Mouse (Mus musculus) intestine, postnatal 0 days (tissue): Measurements from ENCODE around the gene Exoc3l4. TPM values are rescaled to one million over a fixed set of nuclear protein-coding genes. Genes with fewer than 3 reads are reported as not detected.

Experiments
- ATAC-seq: fragments of 200-750 bp; cut with Nextera tagmentation; 2 replicates; pipeline ENCODE4 v1.8.0; 2017; ENCODE audit warnings: mild to moderate bottlenecking, moderate TSS enrichment, moderate library complexity
- H3K27ac ChIP-seq: fragments of 300-500 bp; sonication (generic); 2 replicates; pipeline ENCODE4 v1.5.1; 2014; ENCODE audit warnings: mild to moderate bottlenecking, low read depth, low read length, moderate library complexity
- H3K27me3 ChIP-seq: fragments of 300-500 bp; sonication (generic); replicated peaks from 2 replicates; pipeline ENCODE4 v1.6.1; 2014; ENCODE audit warnings: low read length, mixed read lengths; ENCODE audit not compliant: control insufficient read depth, insufficient read depth
- H3K36me3 ChIP-seq: fragments of 300-500 bp; sonication (generic); 2 replicates; pipeline ENCODE4 v1.6.1; 2014; ENCODE audit warnings: mild to moderate bottlenecking, moderate library complexity; ENCODE audit not compliant: control insufficient read depth, insufficient read depth
- H3K4me1 ChIP-seq: fragments of 300-500 bp; sonication (generic); replicated peaks from 2 replicates; pipeline ENCODE4 v1.6.1; 2014; ENCODE audit warnings: antibody characterized with exemption, low read length, mixed read lengths; ENCODE audit not compliant: control insufficient read depth, insufficient read depth
- H3K4me2 ChIP-seq: fragments of 300-500 bp; sonication (generic); replicated peaks from 2 replicates; pipeline ENCODE4 v1.6.1; 2014; ENCODE audit warnings: low read depth, mild to moderate bottlenecking, moderate library complexity
- H3K4me3 ChIP-seq: fragments of 300-500 bp; sonication (generic); 2 replicates; pipeline ENCODE4 v1.5.1; 2014; ENCODE audit warnings: low read depth, low read length
- H3K9ac ChIP-seq: fragments of 300-500 bp; sonication (generic); 2 replicates; pipeline ENCODE4 v1.6.1; 2014; ENCODE audit warnings: mild to moderate bottlenecking, low read depth, low read length
- H3K9me3 ChIP-seq: fragments of 300-500 bp; sonication (generic); 2 replicates; pipeline ENCODE4 v1.6.1; 2016; ENCODE audit warnings: mixed run types; ENCODE audit not compliant: control insufficient read depth
- CTCF ChIP-seq: sonication (generic); IDR thresholded peaks from 2 replicates; pipeline ENCODE4 v1.5.1; 2016; ENCODE audit warnings: low read depth, mild to moderate bottlenecking, control low read depth, antibody characterized with exemption, moderate library complexity
- WGBS: fragments of 180-500 bp; shearing (Covaris S2); extraction: QIAGEN DNeasy Blood & Tissue Kit; methylation state at CpG from one replicate; pipeline ENCODE4 v1.1.7; 2014; 5-methylcytosine and 5-hydroxymethylcytosine counted together
- polyA plus RNA-seq: library from polyadenylated mRNA; unstranded; fragments of >200 nt; fragmentation: Nextera tagmentation; extraction: Ambion mirVana; gene quantifications from 2 replicates; pipeline ENCODE4 v1.2.1, GENCODE M21; 2015

The Exoc3l4 gene
- polyA plus RNA-seq, 1 experiment from 2014 or later, result 163 TPM

GRCm38 (mm10) chr12:111430868-111431817, 14.3 kb downstream of the Exoc3l4 start:
- peaks cover 7% of the 10 kb centered on the region for H3K4me1 ChIP-seq
- no peak overlapping the region for H3K9ac ChIP-seq
- no peaks in the 10 kb centered on the region; the same call in 1 of the 2 replicates for H3K27me3 ChIP-seq
- no peak for ATAC-seq
- no peak for TF ChIP-seq CTCF
- H3K27ac ChIP-seq, result no peak overlapping the region
- WGBS, result 55% methylated on average over 14 of the region's 14 CpGs
- peak overlapping the region; percentile 63; the same call in 1 of the 2 replicates for H3K4me2 ChIP-seq
- no peaks in the 10 kb centered on the region for H3K9me3 ChIP-seq
- H3K36me3 ChIP-seq, result no peaks in the 10 kb centered on the region; the same call in 1 of the 2 replicates
- no peak overlapping the region for H3K4me3 ChIP-seq

GRCm38 (mm10) chr12:111432097-111432496, 15.3 kb downstream of the Exoc3l4 start:
- Histone ChIP-seq H3K27ac (no peak overlapping the region), H3K27me3 (no peaks in the 10 kb centered on the region; the same call in 1 of the 2 replicates), H3K9ac (no peak overlapping the region), H3K4me3 (no peak overlapping the region), H3K4me1 (peaks cover 9% of the 10 kb centered on the region), H3K9me3 (no peaks in the 10 kb centered on the region), H3K4me2 (no peak overlapping the region), H3K36me3 (no peaks in the 10 kb centered on the region; the same call in 1 of the 2 replicates)
- TF ChIP-seq CTCF, result no peak
- 24% methylated on average over 4 of the region's 4 CpGs for WGBS
- no peak for ATAC-seq

- TF ChIP-seq CTCF, result no peak
- no peak overlapping the region for H3K4me2 ChIP-seq
These were observed 16.0 kb downstream of the Exoc3l4 start for GRCm38 (mm10) chr12:111432751-111433331.

DNA sequence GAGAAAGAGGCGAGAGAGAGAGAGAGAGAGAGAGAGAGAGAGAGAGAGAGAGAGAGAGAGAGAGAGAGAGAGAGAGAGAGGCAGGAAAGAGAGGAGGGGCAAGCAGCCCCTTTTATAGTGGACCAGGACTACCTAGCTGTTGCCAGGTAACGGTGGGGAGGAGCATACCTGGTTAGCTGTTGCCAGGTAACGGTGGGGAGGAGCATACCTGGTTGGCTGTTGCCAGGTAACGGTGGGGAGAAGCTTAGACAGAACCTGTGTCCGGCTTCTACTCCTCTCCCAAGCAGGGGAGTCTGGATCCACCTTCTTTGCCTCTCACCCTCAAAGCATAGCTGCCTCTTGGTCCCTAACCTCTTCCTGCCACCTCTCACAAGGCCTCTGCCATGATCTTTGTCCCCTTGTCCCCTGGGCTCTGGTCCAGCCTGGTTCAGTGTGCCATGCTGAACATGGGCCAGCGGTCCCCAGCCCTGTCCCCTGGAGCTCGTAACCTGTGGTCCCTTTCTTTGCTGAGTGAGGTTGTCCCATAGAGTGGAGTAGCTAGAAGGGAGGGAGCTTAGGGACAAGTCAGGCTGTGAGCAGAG, 17.4 kb downstream of the Exoc3l4 start:
- Histone ChIP-seq H3K4me2 (no peak overlapping the region), H3K27ac (no peak overlapping the region), H3K27me3 (no peaks in the 10 kb centered on the region; the same call in 1 of the 2 replicates), H3K36me3 (no peaks in the 10 kb centered on the region; the same call in 1 of the 2 replicates), H3K9ac (no peak overlapping the region), H3K9me3 (no peaks in the 10 kb centered on the region), H3K4me1 (peaks cover 18% of the 10 kb centered on the region), H3K4me3 (no peak overlapping the region)
- no peak for ATAC-seq
- 37% methylated on average over 6 of the region's 7 CpGs for WGBS
- no peak for TF ChIP-seq CTCF

More at GRCm38 (mm10) chr12:111432751-111433331, 16.0 kb downstream of the Exoc3l4 start:
- no peaks in the 10 kb centered on the region for H3K9me3 ChIP-seq
- WGBS, result 77% methylated on average over 4 of the region's 5 CpGs
- peaks cover 15% of the 10 kb centered on the region for H3K4me1 ChIP-seq
- no peak overlapping the region for H3K4me3 ChIP-seq
- H3K36me3 ChIP-seq, result no peaks in the 10 kb centered on the region; the same call in 1 of the 2 replicates
- no peak for ATAC-seq
- H3K9ac ChIP-seq, result no peak overlapping the region
- no peaks in the 10 kb centered on the region; the same call in 1 of the 2 replicates for H3K27me3 ChIP-seq
- H3K27ac ChIP-seq, result no peak overlapping the region

DNA sequence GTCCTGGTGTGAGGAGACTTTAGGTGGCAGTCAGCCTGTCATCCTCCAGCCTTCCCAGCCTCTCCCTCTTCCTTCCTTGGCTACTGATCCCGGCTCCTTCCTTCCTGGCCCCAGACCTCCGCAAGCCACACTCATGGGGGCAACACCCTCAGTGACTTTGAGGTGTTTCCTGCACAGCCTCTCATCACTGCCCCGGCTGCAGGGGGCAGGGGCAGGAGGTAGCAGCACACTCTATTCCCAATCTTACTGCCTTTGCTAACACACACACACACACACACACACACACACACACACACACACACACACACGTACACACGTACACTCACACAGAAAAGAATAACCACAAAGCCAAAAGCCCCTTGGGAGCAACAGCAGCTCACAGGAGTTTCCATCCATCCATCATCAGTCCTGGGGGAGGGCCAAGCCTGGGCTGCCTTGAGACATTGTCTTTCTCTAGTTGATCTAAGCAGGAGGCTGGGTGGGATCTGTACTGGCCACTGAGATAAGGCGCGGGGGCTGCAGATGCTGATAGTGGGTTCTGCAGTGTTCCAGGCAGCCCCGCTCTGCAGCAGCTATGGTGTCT, 18.0 kb downstream of the Exoc3l4 start:
- Histone ChIP-seq H3K4me3 (no peak overlapping the region), H3K4me1 (peaks cover 20% of the 10 kb centered on the region), H3K4me2 (no peak overlapping the region), H3K9ac (no peak overlapping the region), H3K27me3 (no peaks in the 10 kb centered on the region), H3K27ac (no peak overlapping the region), H3K36me3 (no peaks in the 10 kb centered on the region; the same call in 1 of the 2 replicates), H3K9me3 (no peaks in the 10 kb centered on the region)
- no peak for TF ChIP-seq CTCF
- whole genome bisulfite sequencing, result 41% methylated on average over 8 of the region's 8 CpGs
- ATAC-seq, result no peak

DNA sequence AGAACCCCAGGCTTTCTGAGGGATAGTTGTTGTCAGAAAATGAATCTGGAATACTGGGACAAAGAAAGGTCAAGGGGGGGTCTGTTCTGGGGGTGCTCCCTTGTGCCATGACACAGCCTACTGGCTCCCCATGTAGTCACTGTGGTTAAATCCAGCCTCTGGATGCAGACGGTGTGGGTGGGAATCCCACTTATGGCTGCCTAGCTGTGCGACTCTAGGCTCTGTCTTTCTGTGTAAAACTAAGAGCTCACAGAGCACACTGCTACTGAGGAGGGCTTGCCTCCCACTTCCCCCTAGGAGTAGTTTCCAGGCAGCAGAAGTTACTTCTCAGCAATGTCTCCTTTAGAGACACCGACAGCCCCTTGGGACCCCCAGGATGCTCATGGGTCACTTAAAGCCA, 19.4 kb downstream of the Exoc3l4 start:
- Histone ChIP-seq H3K9me3 (no peaks in the 10 kb centered on the region), H3K4me1 (peaks cover 19% of the 10 kb centered on the region), H3K9ac (no peak overlapping the region), H3K4me3 (no peak overlapping the region), H3K27me3 (no peaks in the 10 kb centered on the region), H3K4me2 (no peak overlapping the region), H3K36me3 (no peaks in the 10 kb centered on the region), H3K27ac (0 out of 2 replicates have a peak overlapping the region, but pooled peaks have one; percentile 21)
- TF ChIP-seq CTCF, result no peak
- no peak for ATAC-seq
- WGBS, result 82% methylated on average over 3 of the region's 3 CpGs
